In the genomic region with DNA sequence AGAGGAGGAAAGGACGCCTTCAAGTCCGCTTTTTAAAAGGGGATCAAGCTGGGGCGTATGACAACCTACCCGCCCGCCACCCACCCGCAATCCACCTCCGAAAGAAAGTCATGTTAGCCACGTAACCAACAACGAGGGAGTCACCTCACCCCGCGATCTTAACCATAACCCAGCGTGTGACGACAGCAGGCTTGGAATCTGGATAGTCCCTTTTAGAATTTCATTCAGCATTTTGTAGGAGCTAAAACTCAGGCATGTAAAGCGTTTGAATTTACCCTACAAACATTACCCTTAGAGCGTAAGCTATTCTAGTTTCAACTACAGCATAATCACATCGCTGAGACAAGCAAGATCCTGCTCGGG, we compare ENCODE assay signal across 8 mouse cellular contexts. TPM values are rescaled to one million over a fixed set of nuclear protein-coding genes. Genes with fewer than 3 reads are reported as not detected.
DNase-seq lines count a peak whose midpoint lies in the region; ATAC-seq and TF ChIP-seq lines count a peak whose summit lies in the region.

No protein-coding gene starts in this region.

- peak overlapping the region; percentile 90 for H3K27ac ChIP-seq in kidney, postnatal 0 days
- H3K27ac ChIP-seq in hindbrain, postnatal 0 days, result peak overlapping the region; percentile 93
- peak overlapping the region; percentile 92 for H3K27ac ChIP-seq in midbrain, embryonic 15.5 days

- H3K4me1 ChIP-seq in kidney, postnatal 0 days (replicated peaks; ENCODE audit: insufficient read depth, low read length), result no peaks in the 10 kb centered on the region
- H3K4me1 ChIP-seq in hindbrain, postnatal 0 days (ENCODE audit: insufficient read depth, low read length), result peaks cover 4% of the 10 kb centered on the region; the same call in 1 of the 2 replicates
- peaks cover 25% of the 10 kb centered on the region for H3K4me1 ChIP-seq in midbrain, embryonic 15.5 days

- under 1% methylated on average over 17 of the region's 17 CpGs for WGBS in kidney, postnatal 0 days
- WGBS in hindbrain, postnatal 0 days, result under 1% methylated on average over 17 of the region's 17 CpGs
- under 1% methylated on average over 17 of the region's 17 CpGs for WGBS in midbrain, embryonic 15.5 days

- no peak for DNase-seq in kidney, postnatal 0 days (ENCODE audit: low spot score)
- no peak for DNase-seq in kidney, postnatal 36 days
- DNase-seq in c-Kit-positive CD71-positive TER-119-negative erythroid progenitor cells, embryonic 14.5 days (ENCODE audit: low read depth), result peak; percentile 46
- DNase-seq in hindbrain, postnatal 0 days (ENCODE audit: low spot score), result no peak
- DNase-seq in right cerebral cortex, postnatal 4 days, result no peak
- DNase-seq in left cerebral cortex, postnatal 14 days (ENCODE audit: low spot score in 2 of 2), result no peak
- no peak for DNase-seq in kidney, adult 9 months

- peak; percentile 40 for ATAC-seq in kidney, postnatal 0 days (replicated peaks; ENCODE audit: low FRiP score, low read depth)
- peak; percentile 68 for ATAC-seq in hindbrain, postnatal 0 days
- ATAC-seq in midbrain, embryonic 15.5 days (replicated peaks), result peak; percentile 72

- no peaks in the 10 kb centered on the region for H3K9me3 ChIP-seq in kidney, postnatal 0 days (replicated peaks; ENCODE audit: low read length)
- H3K9me3 ChIP-seq in hindbrain, postnatal 0 days (ENCODE audit: low read length), result no peaks in the 10 kb centered on the region
- H3K9me3 ChIP-seq in midbrain, embryonic 15.5 days, result no peaks in the 10 kb centered on the region

- H3K4me2 ChIP-seq in kidney, postnatal 0 days (ENCODE audit: low read length), result peak overlapping the region; percentile 69
- H3K4me2 ChIP-seq in hindbrain, postnatal 0 days (ENCODE audit: low read depth, low read length), result peak overlapping the region; percentile 83
- peak overlapping the region; percentile 62 for H3K4me2 ChIP-seq in midbrain, embryonic 15.5 days

- peak overlapping the region; percentile 63 for H3K4me3 ChIP-seq in kidney, postnatal 0 days (replicated peaks; ENCODE audit: low read depth, low read length)
- H3K4me3 ChIP-seq in hindbrain, postnatal 0 days (ENCODE audit: low read length), result peak overlapping the region; percentile 87
- H3K4me3 ChIP-seq in midbrain, embryonic 15.5 days, result peak overlapping the region; percentile 62

- H3K27me3 ChIP-seq in kidney, postnatal 0 days (ENCODE audit: insufficient read depth, low read length), result no peaks in the 10 kb centered on the region
- H3K27me3 ChIP-seq in hindbrain, postnatal 0 days (ENCODE audit: insufficient read depth, low read length), result no peaks in the 10 kb centered on the region
- H3K27me3 ChIP-seq in midbrain, embryonic 15.5 days (replicated peaks), result no peaks in the 10 kb centered on the region

- no peaks in the 10 kb centered on the region for H3K36me3 ChIP-seq in kidney, postnatal 0 days (ENCODE audit: insufficient read depth, low read length)
- H3K36me3 ChIP-seq in hindbrain, postnatal 0 days (ENCODE audit: insufficient read depth, low read length), result no peaks in the 10 kb centered on the region
- no peaks in the 10 kb centered on the region for H3K36me3 ChIP-seq in midbrain, embryonic 15.5 days (replicated peaks)

- H3K9ac ChIP-seq in kidney, postnatal 0 days (ENCODE audit: low read depth, low read length), result peak overlapping the region; percentile 60
- peak overlapping the region; percentile 87 for H3K9ac ChIP-seq in hindbrain, postnatal 0 days (replicated peaks; ENCODE audit: low read length)
- peak overlapping the region; percentile 72 for H3K9ac ChIP-seq in midbrain, embryonic 15.5 days

- intact Hi-C loops in left cerebral cortex, postnatal 14 days (cut with DNase I), result loop anchor here (2.0 to 5.0 kb wide), 2 partner anchors 43 to 84 kb away; a partner anchor contains a TSS

- TF ChIP-seq CTCF in kidney, postnatal 0 days (IDR thresholded peaks at IDR 0.05; ENCODE audit: low read depth), result no peak
- TF ChIP-seq CTCF in hindbrain, postnatal 0 days (IDR thresholded peaks at IDR 0.05; ENCODE audit: low read depth), result no peak

RNA-seq across cellular contexts. Expression of a gene that starts 0.5 kb away (rescaled TPM):
- 20.9 and 24.7 TPM in 2 replicates for polyA plus RNA-seq in kidney, postnatal 0 days (2015; fragmentation: Nextera tagmentation; extraction: Ambion mirVana)
- total RNA-seq in hindbrain, postnatal 0 days (2014; rRNA removed), result 23.3 and 25.0 TPM in 2 replicates
- 28.6 and 33.2 TPM in 2 replicates for polyA plus RNA-seq in hindbrain, postnatal 0 days (2015; fragmentation: Nextera tagmentation; extraction: Ambion mirVana)
- polyA plus RNA-seq in midbrain, embryonic 15.5 days (2015; fragmentation: Nextera tagmentation; extraction: Ambion mirVana), result 33.7 and 36.2 TPM in 2 replicates
- 10 to 100 TPM; 49.7 to 51.1 TPM for total RNA-seq in left cerebral cortex, postnatal 14 days (2021)

RNA-seq across cellular contexts. Expression of a gene that starts 17.2 kb away (rescaled TPM):
- polyA plus RNA-seq in kidney, postnatal 0 days (2015; fragmentation: Nextera tagmentation; extraction: Ambion mirVana), result not detected in 2 replicates
- 0.47 and 0.63 TPM in 2 replicates for total RNA-seq in hindbrain, postnatal 0 days (2014; rRNA removed)
- not detected in 2 replicates for polyA plus RNA-seq in hindbrain, postnatal 0 days (2015; fragmentation: Nextera tagmentation; extraction: Ambion mirVana)
- polyA plus RNA-seq in midbrain, embryonic 15.5 days (2015; fragmentation: Nextera tagmentation; extraction: Ambion mirVana), result 0.50 and 1.0 TPM in 2 replicates
- 1 to 10 TPM in 1 of 2 experiments, not detected in 1; 2.1 TPM for total RNA-seq in left cerebral cortex, postnatal 14 days (2021)

RNA-seq across cellular contexts. Expression of a gene that starts 43.2 kb away (rescaled TPM):
- polyA plus RNA-seq in kidney, postnatal 0 days (2015; fragmentation: Nextera tagmentation; extraction: Ambion mirVana), result 73.8 and 84.0 TPM in 2 replicates
- total RNA-seq in hindbrain, postnatal 0 days (2014; rRNA removed), result 55.0 and 59.5 TPM in 2 replicates
- polyA plus RNA-seq in hindbrain, postnatal 0 days (2015; fragmentation: Nextera tagmentation; extraction: Ambion mirVana), result 70.0 and 72.4 TPM in 2 replicates
- polyA plus RNA-seq in midbrain, embryonic 15.5 days (2015; fragmentation: Nextera tagmentation; extraction: Ambion mirVana), result 75.2 and 82.5 TPM in 2 replicates
- 10 to 100 TPM; 69.9 to 72.5 TPM for total RNA-seq in left cerebral cortex, postnatal 14 days (2021)
